Mouse (Mus musculus) monocyte, adult 2 months (primary cell): ENCODE results near the gene Ncapd2.

Experiments used
- DNase-seq, 2 experiments: peaks; one replicate each; pipeline ENCODE4 v3.0.0; 2022; ENCODE audit warnings: low spot score in 2 of 2, low read depth in 1 of 2

The Ncapd2 gene

DNA sequence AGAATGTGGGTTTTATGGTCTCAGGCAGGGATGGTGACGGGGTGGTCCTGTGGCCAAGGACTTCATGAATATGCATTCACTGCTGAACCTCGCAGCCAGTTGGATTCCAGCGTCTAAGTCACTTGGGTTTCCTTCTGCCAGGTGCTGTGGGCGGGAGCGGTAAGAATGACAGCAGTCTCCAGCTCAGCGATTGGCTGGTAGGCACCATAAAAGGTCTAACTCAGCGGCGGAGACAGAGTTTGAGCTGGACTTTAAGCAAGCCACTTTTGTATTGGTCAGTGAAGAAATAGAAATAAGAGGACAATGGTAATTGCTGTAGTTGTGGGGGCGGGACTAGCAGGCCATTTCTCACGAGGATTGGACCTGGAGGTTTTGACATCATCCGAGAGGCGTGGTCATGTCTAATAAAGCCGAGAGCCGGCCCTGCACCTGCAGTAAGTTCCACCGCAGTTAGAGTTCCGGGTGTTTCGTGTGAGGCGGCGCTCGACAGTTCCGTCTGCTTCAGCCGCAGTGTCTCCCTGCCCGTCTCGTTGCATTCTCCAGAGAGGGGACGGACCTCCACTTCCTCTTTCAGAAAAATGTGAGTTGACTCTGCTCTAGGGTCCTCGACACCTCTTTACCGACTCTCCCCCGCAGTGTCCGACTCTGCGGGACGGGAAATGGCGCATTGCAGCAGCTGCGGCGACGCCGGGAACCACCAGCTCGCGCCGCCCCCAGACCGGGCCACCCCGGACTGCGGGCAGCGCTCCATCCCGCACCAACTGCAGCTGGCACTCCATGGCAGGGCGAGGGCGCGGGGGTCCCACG, 23.9 kb upstream of the Ncapd2 start, which contains the start of gene Vamp1:
Gene Vamp1, plus strand, starts transcription at position 404 of the 807 bp plus-strand sequence.
- peak; percentile 88 to 89 for DNase-seq

DNA sequence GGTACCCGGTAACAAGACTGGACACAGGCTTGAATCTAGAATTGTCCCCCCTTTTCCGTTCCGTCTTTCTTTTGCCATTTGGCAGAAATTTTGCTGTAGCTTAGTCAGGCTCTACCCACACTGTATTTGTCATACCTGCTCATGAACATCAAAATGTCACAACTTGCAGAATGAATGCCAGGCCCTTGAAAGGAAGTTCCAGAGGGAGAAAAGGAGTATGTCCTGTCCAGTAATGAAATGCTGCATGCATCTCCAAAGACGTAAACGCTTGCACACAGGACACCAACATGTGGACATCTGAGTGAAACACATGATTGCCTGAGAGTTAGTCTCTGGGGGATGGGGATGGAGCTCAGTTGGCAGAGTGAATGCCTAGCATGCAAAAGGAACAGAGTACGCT, 22.2 kb upstream of the Ncapd2 start:
- no peak for DNase-seq

DNA sequence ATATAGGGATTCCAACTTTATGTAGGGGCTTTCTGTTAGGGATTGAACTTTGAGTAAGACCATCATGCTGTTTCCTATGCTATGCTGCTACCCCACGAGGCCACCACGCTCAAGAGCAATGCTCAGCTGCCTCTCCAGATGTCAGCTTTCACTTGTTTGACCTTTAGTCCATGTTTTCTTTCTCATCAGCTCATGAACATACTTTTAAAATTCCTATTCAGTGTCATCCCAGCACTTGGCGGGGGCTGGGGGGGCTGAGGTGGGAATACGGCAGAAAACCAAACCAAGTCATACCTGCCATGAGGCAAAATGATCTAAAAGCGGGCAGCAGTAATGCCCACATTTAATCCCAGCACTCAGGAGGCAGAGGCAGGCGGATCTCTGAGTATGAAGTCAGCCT, 21.6 kb upstream of the Ncapd2 start:
- no peak for DNase-seq

DNA sequence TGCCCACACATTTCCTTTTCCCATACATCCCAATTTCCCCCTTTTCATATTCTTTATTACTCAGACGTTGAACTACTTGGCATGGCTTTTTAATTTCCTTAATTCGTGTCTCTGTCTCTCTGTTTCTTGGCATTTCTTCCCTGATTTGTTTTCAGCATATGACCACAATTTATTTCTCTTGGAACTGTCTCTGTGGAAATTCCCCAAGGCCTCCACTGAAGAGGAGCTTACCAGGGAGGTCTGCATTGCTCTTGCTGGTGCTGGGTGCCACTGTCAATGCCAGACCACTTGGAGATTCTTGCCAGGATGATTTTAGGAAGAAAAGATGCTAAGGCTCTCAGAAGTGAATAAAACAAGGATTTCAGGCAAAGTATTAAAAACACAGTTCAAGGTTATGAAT, 21.1 kb upstream of the Ncapd2 start:
- no peak for DNase-seq

DNA sequence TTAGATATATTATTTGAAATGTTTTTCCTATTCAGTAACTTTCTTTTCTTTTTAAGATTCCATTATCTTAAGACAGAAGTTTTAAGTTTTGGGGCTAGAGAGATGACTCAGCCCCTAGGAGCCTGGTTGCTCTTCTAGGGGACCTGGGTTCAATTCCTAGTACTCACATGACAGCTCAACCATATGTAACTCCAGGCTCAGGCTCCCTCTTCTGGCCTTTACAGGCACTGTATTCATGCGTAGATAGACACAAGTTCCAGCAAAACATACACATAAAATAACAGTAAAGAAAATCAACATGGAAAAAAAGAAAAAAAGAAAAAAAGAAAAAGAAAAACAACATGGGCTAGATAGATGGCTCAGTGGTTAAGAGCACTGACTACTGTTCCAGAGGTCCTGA, 18.9 kb upstream of the Ncapd2 start:
- DNase-seq: no peak

DNA sequence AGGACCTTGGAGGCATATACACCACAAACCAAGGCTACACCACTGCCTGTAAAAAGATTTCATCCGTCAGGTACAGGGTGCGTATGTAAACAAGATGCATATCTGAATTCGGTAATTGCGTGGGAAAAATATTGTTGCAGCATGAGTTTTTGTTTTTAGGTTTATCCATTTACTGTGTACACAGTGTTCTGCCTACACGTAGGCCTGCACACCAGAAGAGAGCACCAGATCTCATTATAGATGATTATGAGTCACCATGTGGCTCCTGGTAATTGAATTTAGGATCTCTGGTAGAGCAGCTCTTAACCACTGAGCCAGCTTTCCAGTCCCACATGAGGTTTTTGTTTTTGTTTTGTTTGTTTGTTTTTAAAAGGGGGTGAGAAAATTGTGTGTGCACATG, 5.7 kb upstream of the Ncapd2 start:
- DNase-seq: no peak

DNA sequence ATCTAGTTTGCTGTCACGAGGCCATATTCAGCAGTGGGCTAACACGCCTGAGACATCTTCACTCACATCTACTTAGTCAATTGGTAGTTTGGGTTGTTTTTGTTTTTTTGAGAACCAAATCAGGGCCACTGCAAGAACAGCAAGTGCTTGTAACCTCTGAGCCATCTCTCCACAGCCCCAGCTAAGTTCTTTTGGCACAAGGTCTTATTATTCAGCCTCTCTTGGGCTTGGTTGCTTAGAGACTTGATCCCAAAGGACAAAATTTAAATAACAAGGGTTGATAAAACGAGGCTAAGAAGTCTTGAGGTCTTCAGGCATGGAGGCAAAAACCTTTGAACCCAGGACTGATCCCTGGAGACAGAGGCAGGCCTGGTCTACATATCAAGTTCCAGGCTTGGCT, 4.8 kb upstream of the Ncapd2 start:
- no peak for DNase-seq

DNA sequence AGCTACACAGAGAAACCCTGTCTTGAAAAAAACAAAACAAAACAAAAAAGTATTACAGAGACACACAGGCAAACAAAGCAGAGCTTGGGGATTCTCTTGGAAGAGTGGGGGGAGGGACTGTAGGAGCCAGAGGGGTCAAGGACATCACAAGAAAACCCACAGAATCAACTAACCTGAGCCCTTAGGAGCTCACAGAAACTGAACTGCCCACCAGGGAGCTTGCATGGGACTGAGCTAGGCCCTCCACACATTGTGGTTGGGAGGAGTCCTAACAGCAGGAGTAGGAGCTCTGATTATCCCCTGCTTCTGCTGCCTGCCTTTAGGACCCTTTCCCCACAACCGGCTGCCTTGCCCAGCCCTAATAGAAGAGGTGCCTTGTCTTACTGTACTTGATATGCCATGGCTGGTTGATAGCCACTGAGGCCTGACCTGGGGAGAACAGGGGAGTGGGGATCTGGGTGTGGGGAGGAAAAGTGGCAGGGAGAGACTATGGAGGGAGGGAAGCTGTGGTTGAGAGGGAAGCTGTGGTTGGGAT, 4.1 kb upstream of the Ncapd2 start:
- DNase-seq: no peak

DNA sequence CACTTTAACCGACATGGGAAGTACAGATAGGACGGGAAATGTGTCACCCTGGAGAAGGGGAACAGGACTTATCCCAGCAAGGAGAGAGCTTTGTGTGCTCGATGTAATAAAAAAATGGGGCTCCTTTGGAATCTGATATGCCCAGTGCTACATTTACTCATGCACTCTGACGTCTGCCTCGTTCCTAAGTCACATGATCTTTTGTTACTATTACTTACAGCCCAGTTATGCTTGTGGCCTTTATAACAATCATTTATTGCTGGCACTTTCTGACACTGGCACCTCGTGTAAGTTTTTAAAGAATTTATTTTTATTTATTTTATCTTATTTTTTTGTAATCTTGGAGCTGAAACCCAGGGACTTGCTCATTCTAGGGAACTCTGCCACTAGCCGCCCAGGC, 1.9 kb upstream of the Ncapd2 start:
- no peak for DNase-seq

DNA sequence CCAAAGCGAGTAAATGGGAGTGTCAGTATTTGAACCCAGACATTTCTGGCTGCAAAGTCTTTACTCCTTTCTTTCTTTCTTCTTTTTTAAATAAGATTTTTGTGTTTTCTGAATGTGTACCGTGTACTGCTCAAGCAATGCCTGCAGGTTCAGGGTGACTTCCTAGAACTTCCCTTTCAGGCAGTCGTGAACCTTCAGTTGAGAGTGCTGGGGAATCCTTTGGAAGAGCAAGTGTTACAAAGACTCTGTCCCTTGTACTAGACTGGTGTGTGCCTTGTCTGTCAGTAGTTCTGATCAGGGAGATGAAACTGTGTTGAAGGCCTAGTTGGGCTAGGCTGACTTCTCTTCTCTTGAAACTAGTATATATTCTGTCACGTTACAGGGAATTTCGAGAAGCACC, 1.3 kb upstream of the Ncapd2 start:
- no peak for DNase-seq

DNA sequence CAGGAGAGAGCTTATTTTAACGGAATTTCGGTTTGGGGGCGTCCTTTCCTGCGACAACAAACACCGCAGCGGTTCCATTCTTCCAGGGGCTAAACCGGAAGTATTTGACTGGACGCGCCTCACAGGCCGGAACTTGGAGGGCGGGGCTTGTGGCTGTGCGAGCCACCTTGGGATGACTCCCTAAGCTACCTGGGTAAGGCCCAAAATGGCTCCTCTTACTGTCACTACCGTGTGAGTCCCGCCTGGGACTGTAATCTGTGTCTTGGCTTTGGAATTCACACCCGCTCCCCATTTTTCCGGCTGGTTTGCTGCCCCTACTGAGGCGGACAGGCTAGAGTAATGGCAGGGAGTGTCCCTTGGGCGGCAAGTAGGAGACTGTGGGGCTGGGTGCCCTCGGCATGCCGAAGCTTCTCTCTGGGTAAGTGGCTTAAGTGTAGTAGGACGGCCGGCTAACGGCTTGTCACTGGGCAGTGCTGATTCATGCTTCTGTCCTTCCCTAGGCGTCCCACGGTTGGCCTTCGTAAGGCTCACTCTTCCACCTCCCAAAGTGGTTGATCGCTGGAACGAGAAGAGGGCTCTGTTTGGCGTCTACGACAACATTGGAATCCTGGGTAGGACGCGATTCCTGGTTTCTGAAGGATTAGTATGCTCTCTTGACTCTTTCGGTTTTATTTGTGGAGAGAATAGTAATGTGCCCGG, 664 bp upstream of the Ncapd2 start:
- DNase-seq: peak; percentile 66 to 72

DNA sequence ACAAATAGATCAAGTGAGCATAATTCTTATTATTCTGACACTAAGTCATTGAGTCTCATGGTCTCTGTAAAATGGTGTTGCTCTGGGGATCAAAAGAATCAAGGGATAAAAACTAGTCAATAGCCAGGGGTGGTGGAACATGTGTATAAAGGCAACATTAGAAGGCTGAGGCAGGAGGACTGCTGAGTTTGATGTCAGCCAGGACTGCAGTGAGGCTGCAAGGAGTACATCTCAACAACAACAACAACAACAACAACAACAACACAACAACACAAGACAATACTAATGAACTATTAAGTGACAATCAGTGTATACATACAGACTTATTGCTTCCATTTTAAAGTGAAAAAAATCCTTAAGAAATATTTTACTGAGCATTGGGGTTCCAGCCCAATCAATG, 685 bp downstream of the Ncapd2 start:
- DNase-seq: no peak

DNA sequence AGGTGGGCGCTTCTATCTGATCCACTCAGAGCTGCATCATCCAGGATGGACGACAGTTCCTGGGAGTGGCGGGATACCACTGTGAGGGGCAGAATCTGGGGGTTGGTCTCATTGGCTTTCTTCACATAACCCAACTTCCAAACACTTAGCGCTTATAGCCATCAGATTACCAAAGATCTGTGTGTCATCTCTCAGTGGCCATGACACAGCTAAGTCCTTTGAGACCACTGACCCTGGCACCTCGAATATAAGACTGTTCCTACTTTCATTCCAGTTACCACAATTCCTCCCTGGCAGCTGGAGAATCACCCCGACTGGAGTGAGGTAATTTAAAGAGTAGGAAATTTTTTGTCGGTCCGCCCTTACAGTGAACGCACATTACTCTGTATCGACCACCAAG, 5.3 kb downstream of the Ncapd2 start:
- DNase-seq: no peak

DNA sequence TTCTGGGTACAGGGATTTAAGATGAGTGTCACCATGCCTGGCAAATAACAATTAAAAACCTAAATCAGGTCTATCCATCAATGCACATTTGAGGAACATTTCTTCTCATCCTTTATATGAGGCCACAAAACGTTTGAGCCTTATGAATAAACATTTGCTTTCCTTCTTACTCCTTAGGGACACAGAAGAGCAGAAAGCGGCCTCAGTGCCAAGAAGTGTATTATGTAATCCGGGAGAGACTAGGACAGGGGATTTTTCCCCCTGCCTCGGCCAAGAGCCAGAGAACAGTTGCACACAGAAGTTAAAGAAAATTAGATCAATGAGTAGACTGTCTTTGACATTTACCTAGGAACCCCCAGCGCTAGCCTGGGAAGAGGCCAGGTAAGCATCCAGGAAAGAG, 9.4 kb downstream of the Ncapd2 start:
- no peak for DNase-seq

DNA sequence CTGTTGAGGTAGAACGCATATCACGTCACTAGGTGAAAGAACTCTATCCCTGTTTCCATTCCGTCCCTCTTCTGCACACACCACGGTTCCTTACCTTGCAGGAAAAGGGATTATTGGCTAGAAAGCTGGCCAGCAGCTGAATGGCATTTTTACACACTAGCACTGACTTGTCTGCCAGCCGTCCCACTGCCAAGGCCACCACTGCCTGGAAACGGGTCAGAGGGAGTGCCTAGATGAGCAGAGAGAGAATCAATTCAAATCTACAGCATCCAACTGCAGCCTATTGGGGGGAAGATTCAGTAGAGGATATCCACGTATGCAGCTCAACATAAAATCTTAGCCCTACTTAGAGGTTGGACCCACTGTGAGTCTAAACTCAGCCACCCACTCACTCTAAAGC, 11.9 kb downstream of the Ncapd2 start:
- no peak for DNase-seq

DNA sequence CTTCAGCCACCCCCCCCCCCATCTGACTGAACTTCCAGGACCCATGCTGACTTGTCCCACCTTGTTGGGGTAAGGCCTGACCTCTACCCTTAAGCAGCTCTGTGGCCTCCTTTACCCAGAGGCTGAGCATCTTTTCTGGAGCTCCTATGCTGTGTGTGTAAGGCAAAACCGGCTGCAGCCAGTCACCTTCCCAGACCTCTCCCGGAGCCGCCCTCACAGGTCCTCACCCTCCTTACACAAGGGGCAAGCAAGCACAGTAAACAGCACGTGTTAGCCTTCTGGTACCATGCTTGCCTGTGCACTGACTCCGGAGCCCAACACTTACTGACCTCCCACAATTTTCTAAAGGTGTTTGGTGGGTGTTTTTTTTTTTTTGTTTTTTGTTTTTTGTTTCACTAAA, 16.0 kb downstream of the Ncapd2 start:
- no peak for DNase-seq

DNA sequence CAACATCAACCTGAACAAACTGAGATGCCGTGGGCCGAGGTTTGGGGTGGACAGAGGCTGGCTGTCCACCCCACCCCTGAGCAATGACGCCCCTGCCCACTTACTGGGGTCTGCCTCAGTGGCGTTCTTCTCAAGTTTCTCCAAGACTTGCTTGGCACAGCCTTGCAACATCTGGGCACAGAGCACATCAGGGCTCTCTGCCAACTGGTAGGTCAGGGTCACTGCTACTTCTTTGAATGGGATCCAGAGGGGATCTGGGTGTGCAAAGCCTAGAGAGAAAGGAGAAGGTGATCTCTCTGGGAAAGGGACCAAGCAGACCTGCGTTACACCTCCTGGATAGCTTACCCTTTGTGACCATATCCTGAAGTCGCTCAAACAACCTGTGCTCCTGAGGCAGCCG, 18.2 kb downstream of the Ncapd2 start:
- no peak for DNase-seq

DNA sequence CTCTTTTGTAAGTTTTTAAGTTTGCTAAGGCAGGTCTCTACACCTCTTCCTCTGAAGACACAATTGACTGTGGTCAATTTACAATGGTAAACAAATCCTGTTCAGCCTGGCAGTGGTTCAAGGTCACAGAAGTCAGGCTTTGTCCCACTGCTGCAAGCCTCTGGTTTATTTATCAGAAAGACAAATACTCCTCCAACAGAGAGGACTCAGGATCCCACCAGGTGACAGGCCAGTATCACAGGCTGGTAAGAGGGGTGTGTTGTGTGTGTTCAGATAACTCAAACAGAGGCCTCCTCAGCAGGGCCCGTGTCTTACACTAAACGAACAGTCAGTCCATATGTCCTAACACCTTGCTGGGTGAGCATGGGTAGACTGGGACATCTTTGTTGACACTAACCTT, 19.0 kb downstream of the Ncapd2 start:
- DNase-seq: no peak

DNA sequence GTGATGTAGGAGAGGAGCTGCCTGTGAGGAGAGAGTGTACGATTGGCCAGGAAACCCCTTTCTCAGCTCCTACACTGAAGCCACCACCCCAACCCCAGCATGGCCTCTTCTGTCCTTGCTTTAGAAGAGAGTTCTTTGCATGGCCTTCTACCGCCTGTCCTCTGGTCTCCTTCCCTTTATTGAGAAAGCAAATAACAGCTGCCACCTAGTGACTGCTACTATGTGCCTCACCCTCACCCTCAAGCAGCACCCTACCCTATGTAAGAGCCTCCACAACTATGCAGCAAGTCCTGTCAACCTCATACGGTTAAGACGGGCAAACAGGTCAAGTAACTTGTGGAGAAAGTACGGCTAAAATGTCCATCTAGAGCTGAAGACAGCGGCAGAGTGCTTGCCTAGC, 21.3 kb downstream of the Ncapd2 start:
- no peak for DNase-seq

DNA sequence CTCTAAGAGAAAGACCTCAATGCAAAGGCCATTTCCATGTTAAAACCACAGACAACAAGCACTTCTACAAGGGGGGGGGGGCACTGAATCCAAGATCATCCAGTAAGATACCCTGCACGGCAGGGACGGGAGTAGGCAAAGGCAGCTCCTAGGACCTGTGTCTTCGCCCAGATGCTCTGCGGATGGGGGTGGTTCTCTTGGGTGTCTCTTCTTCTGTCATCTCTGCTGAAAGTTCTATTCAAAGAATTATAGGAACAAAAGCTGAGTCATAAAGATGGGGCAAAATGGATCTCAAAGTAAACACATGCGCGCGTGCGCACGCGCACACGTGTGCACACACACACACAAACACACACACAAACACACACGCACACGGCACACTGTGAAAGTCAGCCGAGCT, 23.4 kb downstream of the Ncapd2 start:
- DNase-seq: no peak

DNA sequence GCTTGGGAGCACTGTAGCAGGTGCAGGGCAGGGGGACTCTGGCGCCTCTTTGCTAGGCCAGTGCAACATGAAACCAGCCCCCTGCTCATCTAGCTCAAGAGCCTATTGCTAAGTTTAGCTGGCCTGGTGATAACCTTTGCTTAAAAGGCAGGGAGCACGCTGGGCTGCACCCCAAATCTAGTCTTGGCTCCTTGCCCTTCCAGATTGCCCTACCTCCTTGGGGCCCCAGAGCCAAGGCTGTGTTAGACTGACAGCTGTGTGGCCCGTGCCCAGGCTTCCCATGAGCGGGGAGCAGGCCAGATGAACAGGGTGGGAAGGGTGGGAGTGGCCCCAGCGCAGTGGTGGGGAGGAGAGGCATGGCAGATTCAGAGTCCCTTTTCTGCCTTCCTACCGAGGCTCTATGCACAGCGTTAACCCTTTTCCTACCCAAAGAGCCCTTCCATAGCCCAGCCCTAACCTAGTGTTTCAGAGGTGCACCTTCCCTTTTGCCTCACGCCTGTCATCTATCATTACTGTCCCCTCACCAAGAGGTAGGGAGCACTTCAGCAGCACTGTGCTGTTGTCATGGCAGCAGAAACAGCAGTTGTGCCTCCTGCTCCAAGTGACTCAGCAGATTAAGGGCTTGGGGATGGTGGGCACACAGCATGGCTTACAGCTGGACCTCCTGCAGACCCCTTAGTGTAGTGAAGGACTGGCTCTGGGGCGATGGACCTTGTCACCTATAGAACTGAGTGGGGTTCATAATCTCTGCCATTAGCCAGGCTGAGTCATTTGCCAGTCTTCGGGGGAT, 24.4 kb downstream of the Ncapd2 start:
- no peak for DNase-seq
